Mouse (Mus musculus): ENCODE results near the gene Hacl1.

- no peak for TF ChIP-seq CTCF (IDR thresholded peaks at IDR 0.05; ENCODE audit: extremely low read depth, insufficient read length, insufficient replicate concordance, low read depth, low read length)
- TF ChIP-seq POLR2A (IDR thresholded peaks at IDR 0.05; ENCODE audit: low read depth, low read length), result no peak
These were observed 4.0 kb upstream of the Hacl1 start for GRCm38 (mm10) chr14:31644931-31645547.

Data from small intestine, adult 2 months (tissue).